Mouse (Mus musculus) cerebellum, adult 2 months (tissue): ENCODE data around the gene Kirrel.

Experiments used
- CTCF ChIP-seq: fragments of 200-500 bp; IDR thresholded peaks from 2 replicates; pipeline ENCODE4 v1.5.1; 2011; ENCODE audit warnings: low read depth, mild to moderate bottlenecking, control low read depth, low read length, moderate library complexity, borderline replicate concordance; ENCODE audit not compliant: insufficient read depth
- POLR2A ChIP-seq: fragments of 200-500 bp; IDR thresholded peaks from 2 replicates; pipeline ENCODE4 v1.6.1; 2011; ENCODE audit warnings: low read length, control low read depth, borderline replicate concordance; ENCODE audit not compliant: insufficient read depth

- no peak for TF ChIP-seq CTCF
- no peak for TF ChIP-seq POLR2A
Observed at GRCm38 (mm10) chr3:87196637-87197036, 22.1 kb upstream of the Kirrel start.
